Mouse (Mus musculus): ENCODE results near the gene Inpp4a. TPM values are rescaled to one million over a fixed set of nuclear protein-coding genes. Genes with fewer than 3 reads are reported as not detected.

Gene Inpp4a
- polyA plus RNA-seq, 1 experiment from 2014 or later, result 15.5 TPM

- Histone ChIP-seq H3K27me3 (ENCODE audit: control insufficient read depth, insufficient read depth, low read length) (no peaks in the 10 kb centered on the region), H3K4me3 (ENCODE audit: control insufficient read depth in 1 of 2, insufficient read depth in 1 of 2, low read depth in 1 of 2, low read length in 2 of 2) (no peak overlapping the region), H3K9me3 (ENCODE audit: control insufficient read depth, low read length) (0 out of 2 replicates have a peak, but pooled peaks cover 4% of the 10 kb centered on the region), H3K4me1 (ENCODE audit: control insufficient read depth in 2 of 2, insufficient read depth in 2 of 2, low read length in 2 of 2) (peaks cover 4% of the 10 kb centered on the region in 2 experiments; a peak in 3 of 4 replicates), H3K9ac (ENCODE audit: low read length) (no peak overlapping the region), H3K36me3 (ENCODE audit: control insufficient read depth, insufficient read depth, low read length) (no peaks in the 10 kb centered on the region), H3K4me2 (ENCODE audit: low read length) (no peak overlapping the region), H3K27ac (replicated peaks in 1 of 2; ENCODE audit: control insufficient read depth in 1 of 2, insufficient read depth in 1 of 2, low read depth in 2 of 2, low read length in 2 of 2) (no peak overlapping the region)
- no peak for ATAC-seq (ENCODE audit: insufficient number of reproducible peaks, insufficient read depth, low FRiP score, low read depth)
- WGBS, result 81% methylated on average over 8 of the region's 8 CpGs
Observed at GRCm38 (mm10) chr1:37308021-37308742, 8.5 kb downstream of the Inpp4a start.

- no peak overlapping the region for H3K27ac ChIP-seq (replicated peaks in 1 of 2; ENCODE audit: control insufficient read depth in 1 of 2, insufficient read depth in 1 of 2, low read depth in 2 of 2, low read length in 2 of 2)
- no peak overlapping the region for H3K4me2 ChIP-seq (ENCODE audit: low read length)
- no peaks in the 10 kb centered on the region for H3K36me3 ChIP-seq (ENCODE audit: control insufficient read depth, insufficient read depth, low read length)
- H3K27me3 ChIP-seq (ENCODE audit: control insufficient read depth, insufficient read depth, low read length), result no peaks in the 10 kb centered on the region
- H3K9ac ChIP-seq (ENCODE audit: low read length), result no peak overlapping the region
- WGBS, result 66% methylated on average over 3 of the region's 3 CpGs
- ATAC-seq (ENCODE audit: insufficient number of reproducible peaks, insufficient read depth, low FRiP score, low read depth), result no peak
- no peak overlapping the region for H3K4me3 ChIP-seq (ENCODE audit: control insufficient read depth in 1 of 2, insufficient read depth in 1 of 2, low read depth in 1 of 2, low read length in 2 of 2)
- H3K4me1 ChIP-seq (ENCODE audit: control insufficient read depth in 2 of 2, insufficient read depth in 2 of 2, low read length in 2 of 2), result peaks cover 4% of the 10 kb centered on the region in 2 experiments; a peak in 3 of 4 replicates
- 0 out of 2 replicates have a peak, but pooled peaks cover 4% of the 10 kb centered on the region for H3K9me3 ChIP-seq (ENCODE audit: control insufficient read depth, low read length)
Observed at GRCm38 (mm10) chr1:37308743-37309100, 9.1 kb downstream of the Inpp4a start.

GRCm38 (mm10) chr1:37309939-37310515, 10.4 kb downstream of the Inpp4a start:
- no peak overlapping the region for H3K27ac ChIP-seq (replicated peaks in 1 of 2; ENCODE audit: control insufficient read depth in 1 of 2, insufficient read depth in 1 of 2, low read depth in 2 of 2, low read length in 2 of 2)
- peaks cover 11 to 14% of the 10 kb centered on the region in 2 experiments for H3K4me1 ChIP-seq (ENCODE audit: control insufficient read depth in 2 of 2, insufficient read depth in 2 of 2, low read length in 2 of 2)
- ATAC-seq (ENCODE audit: insufficient number of reproducible peaks, insufficient read depth, low FRiP score, low read depth), result no peak
- no peak overlapping the region for H3K9ac ChIP-seq (ENCODE audit: low read length)
- no peak overlapping the region for H3K4me3 ChIP-seq (ENCODE audit: control insufficient read depth in 1 of 2, insufficient read depth in 1 of 2, low read depth in 1 of 2, low read length in 2 of 2)
- no peak overlapping the region for H3K4me2 ChIP-seq (ENCODE audit: low read length)
- no peaks in the 10 kb centered on the region for H3K27me3 ChIP-seq (ENCODE audit: control insufficient read depth, insufficient read depth, low read length)
- H3K9me3 ChIP-seq (ENCODE audit: control insufficient read depth, low read length), result 0 out of 2 replicates have a peak, but pooled peaks cover 4% of the 10 kb centered on the region
- no peaks in the 10 kb centered on the region for H3K36me3 ChIP-seq (ENCODE audit: control insufficient read depth, insufficient read depth, low read length)
- 97% methylated on average over 4 of the region's 4 CpGs for WGBS

- H3K36me3 ChIP-seq (ENCODE audit: control insufficient read depth, insufficient read depth, low read length), result no peaks in the 10 kb centered on the region
- 37% methylated on average over 7 of the region's 7 CpGs for WGBS
- 0 out of 2 replicates have a peak, but pooled peaks cover 4% of the 10 kb centered on the region for H3K9me3 ChIP-seq (ENCODE audit: control insufficient read depth, low read length)
- no peaks in the 10 kb centered on the region for H3K27me3 ChIP-seq (ENCODE audit: control insufficient read depth, insufficient read depth, low read length)
- H3K4me1 ChIP-seq (ENCODE audit: control insufficient read depth in 2 of 2, insufficient read depth in 2 of 2, low read length in 2 of 2), result peaks cover 13 to 21% of the 10 kb centered on the region in 2 experiments
- no peak overlapping the region for H3K4me2 ChIP-seq (ENCODE audit: low read length)
- peak overlapping the region in 1 of 2 experiments; percentile 9; a peak in 1 of 4 replicates for H3K27ac ChIP-seq (replicated peaks in 1 of 2; ENCODE audit: control insufficient read depth in 1 of 2, insufficient read depth in 1 of 2, low read depth in 2 of 2, low read length in 2 of 2)
- no peak overlapping the region for H3K4me3 ChIP-seq (ENCODE audit: control insufficient read depth in 1 of 2, insufficient read depth in 1 of 2, low read depth in 1 of 2, low read length in 2 of 2)
- H3K9ac ChIP-seq (ENCODE audit: low read length), result peak overlapping the region; percentile 11; the same call in 1 of the 2 replicates
- no peak for ATAC-seq (ENCODE audit: insufficient number of reproducible peaks, insufficient read depth, low FRiP score, low read depth)
Observed at GRCm38 (mm10) chr1:37314338-37314737, 14.7 kb downstream of the Inpp4a start.

GRCm38 (mm10) chr1:37317644-37318285, 18.1 kb downstream of the Inpp4a start:
- no peak for ATAC-seq (ENCODE audit: insufficient number of reproducible peaks, insufficient read depth, low FRiP score, low read depth)
- Histone ChIP-seq H3K4me3 (ENCODE audit: control insufficient read depth in 1 of 2, insufficient read depth in 1 of 2, low read depth in 1 of 2, low read length in 2 of 2) (no peak overlapping the region), H3K4me2 (ENCODE audit: low read length) (no peak overlapping the region), H3K4me1 (ENCODE audit: control insufficient read depth in 2 of 2, insufficient read depth in 2 of 2, low read length in 2 of 2) (peaks cover 9 to 17% of the 10 kb centered on the region in 2 experiments), H3K27ac (replicated peaks in 1 of 2; ENCODE audit: control insufficient read depth in 1 of 2, insufficient read depth in 1 of 2, low read depth in 2 of 2, low read length in 2 of 2) (no peak overlapping the region), H3K27me3 (ENCODE audit: control insufficient read depth, insufficient read depth, low read length) (no peaks in the 10 kb centered on the region), H3K9me3 (ENCODE audit: control insufficient read depth, low read length) (no peaks in the 10 kb centered on the region), H3K36me3 (ENCODE audit: control insufficient read depth, insufficient read depth, low read length) (no peaks in the 10 kb centered on the region), H3K9ac (ENCODE audit: low read length) (no peak overlapping the region)
- WGBS, result 70% methylated on average over 7 of the region's 7 CpGs

- Histone ChIP-seq H3K27ac (replicated peaks in 1 of 2; ENCODE audit: control insufficient read depth in 1 of 2, insufficient read depth in 1 of 2, low read depth in 2 of 2, low read length in 2 of 2) (no peak overlapping the region), H3K9ac (ENCODE audit: low read length) (no peak overlapping the region), H3K27me3 (ENCODE audit: control insufficient read depth, insufficient read depth, low read length) (no peaks in the 10 kb centered on the region), H3K4me3 (ENCODE audit: control insufficient read depth in 1 of 2, insufficient read depth in 1 of 2, low read depth in 1 of 2, low read length in 2 of 2) (no peak overlapping the region), H3K9me3 (ENCODE audit: control insufficient read depth, low read length) (no peaks in the 10 kb centered on the region), H3K4me2 (ENCODE audit: low read length) (no peak overlapping the region), H3K4me1 (ENCODE audit: control insufficient read depth in 2 of 2, insufficient read depth in 2 of 2, low read length in 2 of 2) (peaks cover 9 to 17% of the 10 kb centered on the region in 2 experiments), H3K36me3 (ENCODE audit: control insufficient read depth, insufficient read depth, low read length) (no peaks in the 10 kb centered on the region)
- no peak for ATAC-seq (ENCODE audit: insufficient number of reproducible peaks, insufficient read depth, low FRiP score, low read depth)
- 84% methylated on average over 2 of the region's 2 CpGs for WGBS
Observed at GRCm38 (mm10) chr1:37318558-37318957, 18.9 kb downstream of the Inpp4a start.

- Histone ChIP-seq H3K9ac (ENCODE audit: low read length) (no peak overlapping the region), H3K27me3 (ENCODE audit: control insufficient read depth, insufficient read depth, low read length) (no peaks in the 10 kb centered on the region), H3K4me2 (ENCODE audit: low read length) (no peak overlapping the region), H3K36me3 (ENCODE audit: control insufficient read depth, insufficient read depth, low read length) (no peaks in the 10 kb centered on the region), H3K4me3 (ENCODE audit: control insufficient read depth in 1 of 2, insufficient read depth in 1 of 2, low read depth in 1 of 2, low read length in 2 of 2) (no peak overlapping the region), H3K27ac (replicated peaks in 1 of 2; ENCODE audit: control insufficient read depth in 1 of 2, insufficient read depth in 1 of 2, low read depth in 2 of 2, low read length in 2 of 2) (no peak overlapping the region), H3K4me1 (ENCODE audit: control insufficient read depth in 2 of 2, insufficient read depth in 2 of 2, low read length in 2 of 2) (peaks cover 0 to 2% of the 10 kb centered on the region in 2 experiments; a peak in 2 of 4 replicates), H3K9me3 (ENCODE audit: control insufficient read depth, low read length) (no peaks in the 10 kb centered on the region)
- 71% methylated on average over 2 of the region's 2 CpGs for WGBS
- ATAC-seq (ENCODE audit: insufficient number of reproducible peaks, insufficient read depth, low FRiP score, low read depth), result no peak
Observed at GRCm38 (mm10) chr1:37322690-37323089, 23.0 kb downstream of the Inpp4a start.
